Mouse (Mus musculus): Measurements from ENCODE around the gene Alkbh2. TPM values are rescaled to one million over a fixed set of nuclear protein-coding genes. Genes with fewer than 3 reads are reported as not detected.

The Alkbh2 gene
- total and polyA plus RNA-seq, 2 experiments from 2014 or later, result 0.27 to 4.0 TPM

GRCm38 (mm10) chr5:114162106-114162815 lies 34.2 kb upstream of the Alkbh2 start:
- ATAC-seq (ENCODE audit: insufficient read depth, low read depth) (no peak), DNase-seq (ENCODE audit: low spot score) (no peak)
- Histone ChIP-seq H3K9ac (replicated peaks; ENCODE audit: low read depth, low read length) (no peak overlapping the region), H3K27me3 (ENCODE audit: control insufficient read depth, insufficient read depth, low read length) (no peaks in the 10 kb centered on the region), H3K9me3 (replicated peaks; ENCODE audit: control insufficient read depth, low read length) (no peaks in the 10 kb centered on the region), H3K4me2 (ENCODE audit: low read depth, low read length) (no peak overlapping the region), H3K4me1 (ENCODE audit: control insufficient read depth, insufficient read depth) (peaks cover 6% of the 10 kb centered on the region; the same call in 1 of the 2 replicates), H3K4me3 (ENCODE audit: low read depth, low read length) (no peak overlapping the region), H3K36me3 (replicated peaks; ENCODE audit: control insufficient read depth, insufficient read depth, low read length) (peaks cover 14% of the 10 kb centered on the region), H3K27ac (ENCODE audit: low read depth) (no peak overlapping the region)
- TF ChIP-seq EP300 (IDR thresholded peaks at IDR 0.05; ENCODE audit: low read depth) (no peak), CTCF (IDR thresholded peaks at IDR 0.05; ENCODE audit: low read depth) (no peak)
- 44% methylated on average over 12 of the region's 12 CpGs for WGBS

- H3K27me3 ChIP-seq (ENCODE audit: control insufficient read depth, insufficient read depth, low read length), result no peaks in the 10 kb centered on the region
- peaks cover 10% of the 10 kb centered on the region; the same call in 1 of the 2 replicates for H3K36me3 ChIP-seq (replicated peaks; ENCODE audit: control insufficient read depth, insufficient read depth, low read length)
- H3K4me2 ChIP-seq (ENCODE audit: low read depth, low read length), result no peak overlapping the region
- DNase-seq (ENCODE audit: low spot score), result no peak
- 77% methylated on average over 6 of the region's 6 CpGs for WGBS
- no peak overlapping the region for H3K27ac ChIP-seq (ENCODE audit: low read depth)
- peaks cover 6% of the 10 kb centered on the region; the same call in 1 of the 2 replicates for H3K4me1 ChIP-seq (ENCODE audit: control insufficient read depth, insufficient read depth)
- H3K9me3 ChIP-seq (replicated peaks; ENCODE audit: control insufficient read depth, low read length), result no peaks in the 10 kb centered on the region
- no peak overlapping the region for H3K4me3 ChIP-seq (ENCODE audit: low read depth, low read length)
- ATAC-seq (ENCODE audit: insufficient read depth, low read depth), result no peak
- no peak overlapping the region for H3K9ac ChIP-seq (replicated peaks; ENCODE audit: low read depth, low read length)
- TF ChIP-seq EP300 (IDR thresholded peaks at IDR 0.05; ENCODE audit: low read depth) (no peak), CTCF (IDR thresholded peaks at IDR 0.05; ENCODE audit: low read depth) (no peak)
These were observed 33.4 kb upstream of the Alkbh2 start for GRCm38 (mm10) chr5:114161424-114161823.

GRCm38 (mm10) chr5:114157236-114157635 lies 29.2 kb upstream of the Alkbh2 start:
- H3K4me1 ChIP-seq (ENCODE audit: control insufficient read depth, insufficient read depth), result peaks cover 19% of the 10 kb centered on the region; the same call in 1 of the 2 replicates
- no peaks in the 10 kb centered on the region for H3K36me3 ChIP-seq (replicated peaks; ENCODE audit: control insufficient read depth, insufficient read depth, low read length)
- 62% methylated on average over 7 of the region's 7 CpGs for WGBS
- H3K9me3 ChIP-seq (replicated peaks; ENCODE audit: control insufficient read depth, low read length), result no peaks in the 10 kb centered on the region
- no peak overlapping the region for H3K27ac ChIP-seq (ENCODE audit: low read depth)
- H3K9ac ChIP-seq (replicated peaks; ENCODE audit: low read depth, low read length), result no peak overlapping the region
- no peak overlapping the region for H3K4me2 ChIP-seq (ENCODE audit: low read depth, low read length)
- TF ChIP-seq EP300 (IDR thresholded peaks at IDR 0.05; ENCODE audit: low read depth), result no peak
- TF ChIP-seq CTCF (IDR thresholded peaks at IDR 0.05; ENCODE audit: low read depth), result no peak
- no peak for ATAC-seq (ENCODE audit: insufficient read depth, low read depth)
- H3K4me3 ChIP-seq (ENCODE audit: low read depth, low read length), result no peak overlapping the region
- H3K27me3 ChIP-seq (ENCODE audit: control insufficient read depth, insufficient read depth, low read length), result no peaks in the 10 kb centered on the region
- DNase-seq (ENCODE audit: low spot score), result no peak

- Histone ChIP-seq H3K36me3 (replicated peaks; ENCODE audit: control insufficient read depth, insufficient read depth, low read length) (no peaks in the 10 kb centered on the region), H3K4me1 (ENCODE audit: control insufficient read depth, insufficient read depth) (peaks cover 31% of the 10 kb centered on the region; the same call in 1 of the 2 replicates), H3K27me3 (ENCODE audit: control insufficient read depth, insufficient read depth, low read length) (no peaks in the 10 kb centered on the region), H3K27ac (ENCODE audit: low read depth) (peak overlapping the region; percentile 15; the same call in 1 of the 2 replicates), H3K4me3 (ENCODE audit: low read depth, low read length) (no peak overlapping the region), H3K9me3 (replicated peaks; ENCODE audit: control insufficient read depth, low read length) (no peaks in the 10 kb centered on the region), H3K9ac (replicated peaks; ENCODE audit: low read depth, low read length) (no peak overlapping the region), H3K4me2 (ENCODE audit: low read depth, low read length) (no peak overlapping the region)
- DNase-seq (ENCODE audit: low spot score) (peak; percentile 16), ATAC-seq (ENCODE audit: insufficient read depth, low read depth) (0 out of 2 replicates have a peak, but pooled peaks have one; percentile 31)
- TF ChIP-seq EP300 (IDR thresholded peaks at IDR 0.05; ENCODE audit: low read depth) (no peak), CTCF (IDR thresholded peaks at IDR 0.05; ENCODE audit: low read depth) (no peak)
- WGBS, result 22% methylated on average over 9 of the region's 9 CpGs
These were observed 27.3 kb upstream of the Alkbh2 start for GRCm38 (mm10) chr5:114155168-114155933.

- H3K27me3 ChIP-seq (ENCODE audit: control insufficient read depth, insufficient read depth, low read length), result no peaks in the 10 kb centered on the region
- TF ChIP-seq CTCF (IDR thresholded peaks at IDR 0.05; ENCODE audit: low read depth), result no peak
- no peak for TF ChIP-seq EP300 (IDR thresholded peaks at IDR 0.05; ENCODE audit: low read depth)
- H3K9ac ChIP-seq (replicated peaks; ENCODE audit: low read depth, low read length), result no peak overlapping the region
- H3K4me2 ChIP-seq (ENCODE audit: low read depth, low read length), result no peak overlapping the region
- no peaks in the 10 kb centered on the region for H3K36me3 ChIP-seq (replicated peaks; ENCODE audit: control insufficient read depth, insufficient read depth, low read length)
- H3K9me3 ChIP-seq (replicated peaks; ENCODE audit: control insufficient read depth, low read length), result no peaks in the 10 kb centered on the region
- DNase-seq (ENCODE audit: low spot score), result no peak
- ATAC-seq (ENCODE audit: insufficient read depth, low read depth), result no peak
- WGBS, result 76% methylated on average over 5 of the region's 5 CpGs
- H3K27ac ChIP-seq (ENCODE audit: low read depth), result 0 out of 2 replicates have a peak overlapping the region, but pooled peaks have one; percentile 15
- H3K4me3 ChIP-seq (ENCODE audit: low read depth, low read length), result no peak overlapping the region
- H3K4me1 ChIP-seq (ENCODE audit: control insufficient read depth, insufficient read depth), result peaks cover 31% of the 10 kb centered on the region; the same call in 1 of the 2 replicates
These were observed 26.7 kb upstream of the Alkbh2 start for GRCm38 (mm10) chr5:114154765-114155164.
